Mouse (Mus musculus): Measurements from ENCODE around the gene Lrrc26. TPM values are rescaled to one million over a fixed set of nuclear protein-coding genes. Genes with fewer than 3 reads are reported as not detected.
A peak's percentile ranks its signal among the peaks of the same experiment; 100 is the strongest.

Gene Lrrc26
- total RNA-seq, 2 experiments from 2014 or later, result not detected

- no peak for DNase-seq
- intact Hi-C loops (cut with DNase I), result no loop called here
These were observed 23.6 kb upstream of the Lrrc26 start for GRCm38 (mm10) chr2:25265897-25266656.

DNA sequence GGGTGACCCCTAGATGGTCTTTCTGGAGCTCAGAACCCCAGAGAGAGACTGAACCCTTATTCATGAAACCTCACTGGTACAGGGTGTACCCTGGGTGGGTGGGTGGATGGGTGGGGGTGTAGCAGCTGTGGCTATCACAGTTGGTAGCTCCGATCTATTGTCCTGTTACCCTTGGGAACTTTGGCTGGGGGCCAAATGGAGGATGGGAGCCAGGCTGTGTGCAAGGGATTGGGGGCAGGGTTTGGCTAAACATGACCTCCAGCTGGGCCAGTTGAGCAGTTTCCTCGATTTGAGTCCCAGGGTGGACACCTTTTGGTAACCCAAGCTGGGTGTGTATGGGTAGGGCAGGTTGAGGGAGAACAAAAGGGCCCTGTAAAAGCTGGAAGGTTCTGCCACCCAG, 23.0 kb upstream of the Lrrc26 start:
- DNase-seq, result peak; percentile 32 to 52
- intact Hi-C loops (cut with DNase I), result no loop called here

DNA sequence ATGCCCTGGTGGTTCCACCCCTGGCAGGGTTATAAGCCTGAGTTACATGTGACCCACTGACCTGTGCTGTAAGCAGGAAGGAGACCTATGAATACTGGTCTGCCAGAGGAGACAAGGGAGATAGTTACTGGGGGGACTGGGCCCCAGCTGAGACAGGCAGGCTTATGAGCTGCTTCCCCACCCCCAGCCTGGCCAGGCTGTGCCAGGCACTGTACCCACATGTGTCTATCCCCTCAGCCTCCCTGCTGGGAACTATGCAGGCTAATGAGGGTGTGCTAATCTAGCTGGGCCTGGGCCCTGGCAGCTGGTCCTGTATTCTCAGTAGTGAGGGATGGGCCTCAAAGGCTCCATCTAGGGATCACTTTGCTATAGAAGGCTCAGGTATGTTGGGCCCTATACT, 22.5 kb upstream of the Lrrc26 start:
- intact Hi-C loops (cut with DNase I), result no loop called here
- no peak for DNase-seq

DNA sequence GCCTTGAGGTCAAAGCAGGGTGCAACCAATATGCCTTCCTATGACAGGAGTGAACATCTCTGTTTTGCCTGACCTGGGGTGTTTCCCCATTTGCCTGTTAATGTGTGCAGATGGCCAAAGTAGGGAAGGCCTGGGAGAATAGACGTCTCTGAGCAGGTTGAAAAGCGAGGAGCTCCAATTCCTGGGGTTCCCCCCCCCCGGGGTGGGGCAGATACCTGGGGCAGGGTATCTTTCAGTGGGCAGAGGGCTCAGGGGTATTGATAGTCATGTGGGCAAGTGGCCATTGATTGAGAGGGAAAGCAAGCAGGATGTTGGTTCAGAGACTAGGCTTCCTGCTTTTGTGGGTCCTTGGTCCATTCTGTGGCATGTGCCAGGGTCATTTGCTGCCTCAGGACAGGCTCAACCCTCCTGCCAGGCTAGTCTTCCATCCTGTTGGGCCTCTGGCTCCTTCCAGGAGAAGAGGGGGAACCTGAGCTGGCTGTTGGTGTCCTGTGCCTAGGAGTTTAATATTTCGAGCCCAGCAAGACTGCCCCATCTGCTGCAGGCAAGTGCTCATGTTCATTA, 21.9 kb upstream of the Lrrc26 start:
- intact Hi-C loops (cut with DNase I), result no loop called here
- no peak for DNase-seq

GRCm38 (mm10) chr2:25271827-25272511, 17.7 kb upstream of the Lrrc26 start, which contains the start of the genes Ssna1 and Anapc2:
Ssna1 (minus strand) TSS chr2:25272438.
Anapc2 (plus strand) TSS chr2:25272478.
- intact Hi-C loops (cut with DNase I), result loop anchor here (5.0 kb wide), 1 partner anchor 60 kb away; the partner anchor contains the start of gene Man1b1
- peak; percentile 98 to 99 for DNase-seq

DNA sequence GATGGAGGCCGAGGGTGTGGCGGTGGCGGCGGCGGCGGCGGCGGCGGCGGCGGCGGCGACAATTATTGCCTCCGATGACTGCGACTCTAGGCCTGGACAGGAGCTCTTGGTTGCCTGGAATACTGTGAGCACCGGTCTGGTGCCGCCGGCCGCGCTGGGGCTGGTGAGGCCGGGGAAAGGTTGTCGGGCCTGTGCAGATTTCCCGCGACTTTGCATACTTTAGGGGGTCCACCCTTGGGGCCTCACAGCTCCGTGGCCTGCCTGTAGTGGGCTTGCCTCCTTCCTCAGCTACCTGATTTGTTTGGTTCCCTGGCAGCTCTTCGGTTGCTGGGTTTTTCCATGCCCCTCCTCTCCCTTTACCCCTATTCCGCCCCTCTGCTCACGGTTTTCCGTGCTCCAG, 17.2 kb upstream of the Lrrc26 start:
- no peak for DNase-seq
- intact Hi-C loops (cut with DNase I), result loop anchor here (5.0 kb wide), 1 partner anchor 60 kb away; the partner anchor contains the start of gene Man1b1

GRCm38 (mm10) chr2:25273010-25273409, 16.7 kb upstream of the Lrrc26 start:
- no peak for DNase-seq
- intact Hi-C loops (cut with DNase I), result loop anchor here (5.0 kb wide), 1 partner anchor 59 kb away; the partner anchor contains the start of gene Man1b1

- intact Hi-C loops (cut with DNase I), result no loop called here
- peak; percentile 76 to 92 for DNase-seq
These were observed 10.5 kb upstream of the Lrrc26 start for GRCm38 (mm10) chr2:25278928-25279882.

GRCm38 (mm10) chr2:25285551-25285950, 4.2 kb upstream of the Lrrc26 start:
- intact Hi-C loops (cut with DNase I), result no loop called here
- no peak for DNase-seq

- intact Hi-C loops (cut with DNase I), result no loop called here
- no peak for DNase-seq
These were observed 3.4 kb upstream of the Lrrc26 start for GRCm38 (mm10) chr2:25286314-25286713.

DNA sequence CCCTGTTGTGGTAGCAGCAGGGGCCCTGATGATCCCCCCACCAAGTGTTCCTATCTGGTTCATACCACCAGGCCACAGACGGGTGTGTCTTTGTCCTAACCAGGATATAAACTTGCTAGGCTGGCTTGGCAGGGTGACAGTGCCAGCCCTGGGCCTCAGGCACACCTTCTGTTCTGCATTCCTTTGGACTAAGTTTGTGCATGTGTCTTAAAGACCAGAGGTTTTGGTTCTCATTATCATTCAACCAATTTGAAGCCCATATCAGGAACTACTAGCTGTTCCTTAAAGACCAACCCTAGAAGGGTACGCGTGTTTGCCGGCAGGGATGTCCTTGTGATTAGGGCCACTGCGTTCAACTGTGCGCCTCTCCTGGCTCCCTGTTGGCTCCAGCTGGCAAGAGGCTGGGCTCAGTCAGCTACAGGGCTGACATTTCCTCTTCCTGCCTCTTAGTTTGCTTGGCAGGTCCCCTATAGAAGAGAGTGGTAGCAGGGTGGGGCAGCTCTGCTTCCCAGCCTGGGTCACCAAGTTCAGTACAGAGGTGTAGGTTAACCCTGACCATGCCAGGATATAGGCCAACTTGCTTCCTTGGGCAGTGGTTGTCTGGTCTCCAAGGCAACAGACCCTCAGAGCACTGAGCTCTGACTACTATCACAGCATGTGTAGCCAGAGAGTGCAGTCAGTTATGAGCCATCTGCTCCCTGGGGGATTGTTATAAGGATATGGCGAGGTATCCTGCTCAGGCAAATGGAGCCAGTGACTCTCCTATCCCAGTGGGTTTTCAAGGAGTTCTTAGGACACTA, 2.7 kb upstream of the Lrrc26 start:
- intact Hi-C loops (cut with DNase I), result no loop called here
- peak; percentile 41 to 49 for DNase-seq

DNA sequence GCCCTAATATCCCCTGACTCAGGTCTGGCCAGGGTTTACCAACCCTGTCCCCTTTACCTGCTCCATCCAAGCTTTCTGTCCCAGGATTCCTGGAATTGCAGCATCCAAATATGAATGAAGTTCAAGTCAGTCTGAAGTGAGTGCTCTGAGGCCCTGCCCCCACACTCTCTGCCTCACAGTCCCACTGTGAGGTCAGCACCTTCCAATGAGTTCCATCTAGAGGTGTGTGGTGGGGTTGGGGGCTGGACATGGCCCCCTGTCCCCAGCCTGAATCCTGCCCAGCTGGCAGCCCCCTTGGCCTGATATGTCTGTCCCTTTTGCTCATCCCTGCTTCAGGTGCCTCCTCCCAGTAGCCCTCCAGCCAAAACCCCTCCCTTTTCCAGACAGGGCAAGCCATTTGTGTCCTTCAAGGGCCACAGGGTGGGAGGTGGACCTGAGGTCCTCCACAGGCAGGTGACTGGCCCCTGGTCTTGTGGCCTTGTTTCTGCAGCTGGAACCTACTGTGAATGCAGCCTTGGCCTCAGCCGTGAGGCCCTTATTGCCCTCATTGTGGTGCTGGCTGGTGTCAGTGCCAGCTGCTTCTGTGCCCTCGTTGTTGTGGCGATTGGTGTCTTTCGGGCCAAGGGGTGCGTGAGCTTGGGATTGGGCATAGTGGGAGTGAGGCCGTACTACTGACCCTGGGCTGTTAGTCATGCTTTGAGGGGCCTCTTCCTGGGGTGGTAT, 1.6 kb upstream of the Lrrc26 start, which contains the start of gene Tmem210:
Gene Tmem210 (plus strand): TSS at position 219 of the 723 bp plus-strand sequence.
- intact Hi-C loops (cut with DNase I), result no loop called here
- no peak for DNase-seq

- intact Hi-C loops (cut with DNase I), result no loop called here
- DNase-seq, result no peak
These were observed 875 bp upstream of the Lrrc26 start for GRCm38 (mm10) chr2:25288734-25289345.

DNA sequence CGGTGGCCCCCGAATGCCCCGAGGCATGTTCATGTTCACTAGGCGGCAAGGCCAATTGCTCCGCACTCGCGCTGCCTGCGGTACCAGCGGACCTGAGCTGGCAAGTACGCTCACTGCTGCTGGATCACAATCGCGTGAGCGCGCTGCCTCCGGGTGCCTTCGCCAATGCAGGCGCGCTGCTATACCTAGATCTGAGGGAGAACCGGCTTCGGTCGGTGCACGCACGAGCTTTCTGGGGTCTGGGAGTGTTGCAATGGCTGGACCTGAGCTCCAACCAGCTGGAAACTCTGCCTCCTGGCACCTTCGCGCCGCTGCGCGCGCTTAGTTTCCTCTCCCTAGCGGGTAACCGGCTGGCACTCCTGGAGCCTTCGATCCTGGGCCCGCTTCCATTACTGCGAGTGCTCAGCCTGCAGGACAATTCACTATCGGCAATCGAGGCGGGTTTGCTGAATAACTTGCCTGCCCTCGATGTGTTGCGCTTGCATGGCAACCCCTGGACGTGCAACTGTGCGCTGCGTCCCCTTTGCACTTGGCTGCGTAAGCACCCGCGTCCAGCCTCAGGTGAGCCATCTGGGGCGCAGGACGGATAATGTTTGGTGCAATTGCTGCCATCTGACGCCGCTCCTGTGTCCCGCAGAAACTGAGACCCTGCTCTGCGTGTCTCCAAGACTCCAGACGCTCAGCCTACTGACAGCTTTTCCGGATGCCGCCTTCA, 543 bp downstream of the Lrrc26 start:
- peak; percentile 31 to 41 for DNase-seq
- intact Hi-C loops (cut with DNase I), result no loop called here

- peak; percentile 18 to 30 for DNase-seq
- intact Hi-C loops (cut with DNase I), result no loop called here
These were observed 1.1 kb downstream of the Lrrc26 start for GRCm38 (mm10) chr2:25290816-25291130.

- DNase-seq, result peak in 1 of 2 experiments; percentile 24
- intact Hi-C loops (cut with DNase I), result loop anchor here (2.0 kb wide), 1 partner anchor 63 kb away; no protein-coding TSS in a partner anchor
These were observed 1.7 kb downstream of the Lrrc26 start for GRCm38 (mm10) chr2:25291184-25292053.

Measured in heart, postnatal 10 days (tissue).